Mouse (Mus musculus) forebrain, postnatal 0 days (tissue): ENCODE data around the gene Serinc5. TPM values are rescaled to one million over a fixed set of nuclear protein-coding genes. Genes with fewer than 3 reads are reported as not detected.

Experiments
- ATAC-seq: fragments of 200-750 bp; cut with Nextera tagmentation; 2 replicates; pipeline ENCODE4 v1.8.0; 2017; ENCODE audit warnings: mild to moderate bottlenecking, moderate library complexity
- DNase-seq: peaks from one replicate; pipeline ENCODE4 v3.0.0-alpha.2; 2015
- H3K27ac ChIP-seq: fragments of 300-500 bp; sonication (generic); 2 replicates; pipeline ENCODE4 v1.5.1; 2014; ENCODE audit warnings: low read depth, mild to moderate bottlenecking, antibody characterized with exemption, low read length, moderate library complexity, mixed read lengths
- H3K27me3 ChIP-seq: fragments of 300-500 bp; sonication (generic); 2 replicates; pipeline ENCODE4 v1.6.1; 2014; ENCODE audit warnings: mild to moderate bottlenecking, low read length, mixed read lengths; ENCODE audit not compliant: insufficient read depth
- H3K36me3 ChIP-seq: fragments of 300-500 bp; sonication (generic); 2 replicates; pipeline ENCODE4 v1.6.1; 2014; ENCODE audit warnings: mild to moderate bottlenecking, moderate library complexity; ENCODE audit not compliant: insufficient read depth
- H3K4me1 ChIP-seq: fragments of 300-500 bp; sonication (generic); 2 replicates; pipeline ENCODE4 v1.6.1; 2014; ENCODE audit warnings: antibody characterized with exemption; ENCODE audit not compliant: insufficient read depth
- H3K4me2 ChIP-seq: fragments of 300-500 bp; sonication (generic); 2 replicates; pipeline ENCODE4 v1.6.1; 2014; ENCODE audit warnings: low read depth, mild to moderate bottlenecking, moderate library complexity
- H3K4me3 ChIP-seq: fragments of 300-500 bp; sonication (generic); 2 replicates; pipeline ENCODE4 v1.5.1; 2014; ENCODE audit warnings: low read depth, low read length, mixed read lengths
- H3K9ac ChIP-seq: fragments of 300-500 bp; sonication (generic); 2 replicates; pipeline ENCODE4 v1.6.1; 2014; ENCODE audit warnings: mild to moderate bottlenecking
- H3K9me3 ChIP-seq: fragments of 300-500 bp; sonication (generic); 2 replicates; pipeline ENCODE4 v1.6.1; 2016; ENCODE audit warnings: low read length
- CTCF ChIP-seq: sonication (generic); IDR thresholded peaks from 2 replicates; pipeline ENCODE4 v1.5.1; 2016; ENCODE audit warnings: antibody characterized with exemption, control low read depth, low read depth
- WGBS: fragments of 180-500 bp; shearing (Covaris S2); extraction: QIAGEN DNeasy Blood & Tissue Kit; methylation state at CpG from one replicate; pipeline ENCODE4 v1.1.7; 2014; 5-methylcytosine and 5-hydroxymethylcytosine counted together
- polyA plus RNA-seq: library from polyadenylated mRNA; unstranded; fragments of >200 nt; fragmentation: Nextera tagmentation; extraction: Ambion mirVana; gene quantifications from 2 replicates; pipeline ENCODE4 v1.2.1, GENCODE M21; 2015
- total RNA-seq: library from RNA; depleted of rRNA; stranded (reverse); fragments of >200 nt; gene quantifications from 2 replicates; pipeline ENCODE4 v1.2.3, GENCODE M21; 2014

The Serinc5 gene
- total and polyA plus RNA-seq, 2 experiments from 2014 or later = 11.5 to 41.7 TPM

- Histone ChIP-seq H3K4me1 (no peaks in the 10 kb centered on the region), H3K4me3 (no peak overlapping the region), H3K27me3 (no peaks in the 10 kb centered on the region), H3K36me3 (peaks cover 9% of the 10 kb centered on the region; the same call in 1 of the 2 replicates), H3K4me2 (no peak overlapping the region), H3K9me3 (no peaks in the 10 kb centered on the region), H3K9ac (no peak overlapping the region), H3K27ac (no peak overlapping the region)
- no peak for TF ChIP-seq CTCF
- ATAC-seq = no peak
- no peak for DNase-seq
- 84% methylated on average over 1 of the region's 1 CpGs for WGBS
Observed at GRCm38 (mm10) chr13:92711821-92712220, 100.9 kb downstream of the Serinc5 start.

- ATAC-seq (no peak), DNase-seq (no peak)
- Histone ChIP-seq H3K4me2 (no peak overlapping the region), H3K27ac (no peak overlapping the region), H3K4me1 (no peaks in the 10 kb centered on the region), H3K27me3 (no peaks in the 10 kb centered on the region), H3K9ac (no peak overlapping the region), H3K9me3 (no peaks in the 10 kb centered on the region), H3K36me3 (peaks cover 9% of the 10 kb centered on the region; the same call in 1 of the 2 replicates), H3K4me3 (no peak overlapping the region)
- no peak for TF ChIP-seq CTCF
- 86% methylated on average over 4 of the region's 4 CpGs for WGBS
Observed at GRCm38 (mm10) chr13:92712619-92713018, 101.7 kb downstream of the Serinc5 start.

GRCm38 (mm10) chr13:92717851-92718665 lies 107.2 kb downstream of the Serinc5 start:
- H3K4me2 ChIP-seq = no peak overlapping the region
- ATAC-seq (no peak), DNase-seq (no peak)
- no peak overlapping the region for H3K4me3 ChIP-seq
- H3K27ac ChIP-seq = no peak overlapping the region
- H3K9ac ChIP-seq = no peak overlapping the region
- 96% methylated on average over 3 of the region's 3 CpGs for WGBS
- H3K9me3 ChIP-seq = no peaks in the 10 kb centered on the region
- no peaks in the 10 kb centered on the region for H3K27me3 ChIP-seq
- H3K4me1 ChIP-seq = no peaks in the 10 kb centered on the region
- no peak for TF ChIP-seq CTCF
- no peaks in the 10 kb centered on the region for H3K36me3 ChIP-seq

- Histone ChIP-seq H3K27me3 (no peaks in the 10 kb centered on the region), H3K36me3 (no peaks in the 10 kb centered on the region), H3K4me1 (no peaks in the 10 kb centered on the region), H3K9ac (no peak overlapping the region), H3K9me3 (no peaks in the 10 kb centered on the region), H3K4me2 (no peak overlapping the region), H3K4me3 (no peak overlapping the region), H3K27ac (no peak overlapping the region)
- no peak for ATAC-seq
- no peak for DNase-seq
- 87% methylated on average over 4 of the region's 4 CpGs for WGBS
- TF ChIP-seq CTCF = no peak
Observed at GRCm38 (mm10) chr13:92721006-92721405, 110.1 kb downstream of the Serinc5 start.

GRCm38 (mm10) chr13:92722389-92722788 lies 111.5 kb downstream of the Serinc5 start:
- DNase-seq = no peak

GRCm38 (mm10) chr13:92729811-92730210 lies 118.9 kb downstream of the Serinc5 start:
- 0 out of 2 replicates have a peak, but pooled peaks cover 5% of the 10 kb centered on the region for H3K4me1 ChIP-seq
- ATAC-seq (no peak), DNase-seq (no peak)
- no peaks in the 10 kb centered on the region for H3K9me3 ChIP-seq
- TF ChIP-seq CTCF = no peak
- no peaks in the 10 kb centered on the region for H3K27me3 ChIP-seq
- no peak overlapping the region for H3K27ac ChIP-seq
- H3K4me3 ChIP-seq = no peak overlapping the region
- H3K36me3 ChIP-seq = no peaks in the 10 kb centered on the region
- WGBS = 60% methylated on average over 13 of the region's 13 CpGs
- no peak overlapping the region for H3K9ac ChIP-seq
- no peak overlapping the region for H3K4me2 ChIP-seq

More at GRCm38 (mm10) chr13:92722389-92722788, 111.5 kb downstream of the Serinc5 start:
- Histone ChIP-seq H3K27ac (no peak overlapping the region), H3K9ac (no peak overlapping the region), H3K4me2 (no peak overlapping the region), H3K27me3 (no peaks in the 10 kb centered on the region), H3K9me3 (no peaks in the 10 kb centered on the region), H3K4me1 (no peaks in the 10 kb centered on the region), H3K36me3 (no peaks in the 10 kb centered on the region), H3K4me3 (no peak overlapping the region)
- WGBS = 78% methylated on average over 5 of the region's 5 CpGs
- TF ChIP-seq CTCF = no peak
- ATAC-seq = no peak

- TF ChIP-seq CTCF = no peak
- Histone ChIP-seq H3K27me3 (no peaks in the 10 kb centered on the region), H3K9ac (no peak overlapping the region), H3K4me2 (no peak overlapping the region), H3K4me3 (no peak overlapping the region), H3K27ac (no peak overlapping the region), H3K9me3 (no peaks in the 10 kb centered on the region), H3K36me3 (no peaks in the 10 kb centered on the region), H3K4me1 (peaks cover 12% of the 10 kb centered on the region; the same call in 1 of the 2 replicates)
- 66% methylated on average over 6 of the region's 6 CpGs for WGBS
- ATAC-seq (no peak), DNase-seq (no peak)
Observed at GRCm38 (mm10) chr13:92731811-92732210, 120.9 kb downstream of the Serinc5 start.
